Mouse (Mus musculus): Measurements from ENCODE around the gene Iqck.

The Iqck gene

DNA sequence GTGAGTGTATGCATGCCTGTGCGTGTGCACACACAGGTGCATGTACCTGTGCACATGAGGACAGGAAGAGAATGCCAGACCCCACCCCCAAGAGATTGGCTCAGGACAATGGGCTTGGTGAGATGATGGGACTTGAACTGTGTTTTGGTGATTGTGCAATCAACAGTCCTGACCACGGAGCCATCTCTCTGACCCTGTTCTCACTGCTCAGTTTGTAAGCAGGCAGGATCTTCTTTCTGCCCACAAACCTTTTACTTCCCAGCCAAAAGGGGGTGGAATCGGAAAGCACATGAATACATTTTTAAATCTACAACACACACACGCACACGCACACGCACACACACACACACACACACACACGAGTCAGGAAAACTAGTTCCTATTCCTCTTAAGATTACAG lies 56.0 kb downstream of the Iqck start:
- DNase-seq (ENCODE audit: extremely low spot score, low read depth, low spot score): no peak

DNA sequence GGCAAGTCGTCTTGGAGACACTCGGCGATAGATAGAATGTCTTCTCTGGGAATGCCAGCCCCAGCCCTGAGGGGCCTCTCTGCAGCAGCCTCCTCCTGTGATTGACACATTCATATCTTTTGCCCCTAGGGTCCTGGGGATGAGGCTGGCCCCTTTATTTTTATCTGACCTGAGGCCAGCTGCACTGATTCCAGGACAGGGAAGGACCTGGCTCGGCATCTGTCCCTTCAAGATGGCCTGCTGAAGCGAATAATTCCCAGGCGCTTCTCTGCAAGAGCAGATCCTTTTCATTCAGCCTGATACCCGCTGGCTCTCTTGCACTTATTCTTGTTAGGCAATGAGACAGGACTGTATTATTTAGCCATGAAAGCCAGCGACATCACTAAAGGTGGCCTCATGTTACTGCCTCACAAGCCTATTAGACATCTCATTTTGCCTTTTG lies 56.5 kb downstream of the Iqck start:
- no peak for DNase-seq (ENCODE audit: extremely low spot score, low read depth, low spot score)

DNA sequence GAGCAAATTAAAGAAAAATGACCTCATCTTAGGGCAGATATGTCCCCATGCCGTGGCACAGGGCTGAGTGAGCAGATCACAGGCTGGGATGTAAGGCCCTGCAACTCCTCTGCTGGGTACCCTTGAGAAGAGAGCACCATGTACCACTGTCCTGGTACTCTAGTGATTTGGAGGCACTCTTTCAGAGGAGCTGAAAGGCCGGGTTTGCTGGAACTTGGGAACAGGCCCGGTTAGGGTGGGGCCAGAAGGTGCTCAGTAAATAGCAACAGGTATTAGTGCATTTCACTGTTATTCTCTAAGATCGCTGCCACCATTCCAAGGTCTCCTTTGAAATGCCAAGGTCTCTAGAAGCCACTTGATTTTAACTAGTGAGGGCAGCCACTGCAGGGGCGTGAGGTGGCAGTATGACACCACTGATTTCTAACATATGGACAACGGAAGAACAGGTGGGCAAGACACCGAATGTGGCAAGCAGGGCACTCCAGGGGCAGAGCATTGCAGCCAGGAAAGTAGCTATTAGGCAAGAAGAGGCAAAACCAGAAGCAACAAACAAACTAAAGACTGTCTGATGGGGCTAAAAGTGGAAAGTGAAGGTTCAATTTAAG lies 59.1 kb downstream of the Iqck start:
- DNase-seq (ENCODE audit: extremely low spot score, low read depth, low spot score): no peak

DNA sequence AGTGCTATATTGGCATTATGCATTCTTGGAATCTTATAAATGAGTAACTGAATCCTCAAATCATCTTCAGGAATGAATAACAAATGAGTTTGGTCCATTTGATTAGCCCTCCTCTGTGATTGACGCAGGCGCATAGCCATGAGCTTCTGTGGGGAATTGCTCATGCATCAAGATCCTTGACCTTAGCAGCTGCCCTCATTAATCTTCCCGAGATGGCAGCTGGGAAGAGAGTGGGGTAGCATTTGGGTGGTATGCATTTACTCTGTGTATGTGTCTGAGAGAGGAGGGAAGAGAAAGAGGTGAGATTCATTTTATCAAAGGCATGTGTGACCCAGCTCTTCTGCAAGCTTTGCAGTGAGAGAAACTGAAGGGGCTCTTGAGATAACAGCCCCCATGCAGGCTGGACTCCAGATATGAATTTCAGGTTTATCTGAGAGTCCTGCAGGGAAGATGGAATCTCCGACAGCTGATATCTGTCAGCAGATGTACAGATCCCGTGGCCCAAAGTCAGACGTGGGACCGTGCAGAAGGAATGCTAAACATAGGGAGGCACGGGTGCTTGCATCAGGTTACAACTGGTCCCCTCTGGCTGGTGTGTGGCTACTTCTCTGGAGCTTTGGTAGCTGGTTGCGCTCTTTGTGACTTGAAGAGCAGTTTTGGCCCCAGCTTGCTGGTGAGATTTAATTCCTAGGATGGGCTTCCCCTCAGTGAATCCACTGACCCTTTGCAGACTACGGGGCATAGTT lies 63.9 kb downstream of the Iqck start:
- DNase-seq (ENCODE audit: extremely low spot score, low read depth, low spot score): no peak

DNA sequence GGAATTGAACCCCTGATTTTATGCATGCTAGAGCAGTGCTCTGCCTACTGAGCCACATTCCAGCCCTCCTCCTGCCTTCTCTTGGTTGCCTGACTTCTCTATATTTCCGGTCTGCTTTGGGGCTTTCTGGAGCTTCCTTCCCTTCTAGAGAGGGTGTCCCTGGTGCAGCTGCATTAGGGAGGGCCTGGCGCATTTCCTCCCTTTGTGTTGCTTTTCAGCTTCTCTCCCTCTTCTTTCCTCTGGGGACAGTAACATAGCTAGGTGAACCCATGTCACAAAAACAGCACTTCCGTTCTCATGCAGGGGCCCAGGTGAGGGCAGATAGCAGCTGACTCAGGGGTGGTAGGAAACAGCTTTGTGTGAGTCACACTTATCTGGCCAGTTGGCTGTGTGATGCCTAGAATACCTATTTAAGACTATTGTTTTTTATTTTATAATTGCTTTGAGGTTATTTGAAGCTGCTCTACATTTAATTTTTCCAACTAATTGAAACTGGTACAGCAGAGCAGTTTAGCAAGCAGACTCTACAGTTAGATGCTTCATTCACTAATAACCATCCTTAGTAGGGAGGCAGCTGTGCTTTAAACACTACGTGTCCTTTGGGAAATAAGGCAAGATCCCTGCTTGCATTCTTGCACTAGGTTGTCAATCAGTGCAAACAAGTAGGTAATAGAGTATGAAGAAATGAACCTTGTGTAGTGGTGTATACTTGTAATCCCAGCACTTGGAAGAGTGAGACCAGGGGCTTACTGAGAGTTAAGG lies 67.1 kb downstream of the Iqck start:
- no peak for DNase-seq (ENCODE audit: extremely low spot score, low read depth, low spot score)

DNA sequence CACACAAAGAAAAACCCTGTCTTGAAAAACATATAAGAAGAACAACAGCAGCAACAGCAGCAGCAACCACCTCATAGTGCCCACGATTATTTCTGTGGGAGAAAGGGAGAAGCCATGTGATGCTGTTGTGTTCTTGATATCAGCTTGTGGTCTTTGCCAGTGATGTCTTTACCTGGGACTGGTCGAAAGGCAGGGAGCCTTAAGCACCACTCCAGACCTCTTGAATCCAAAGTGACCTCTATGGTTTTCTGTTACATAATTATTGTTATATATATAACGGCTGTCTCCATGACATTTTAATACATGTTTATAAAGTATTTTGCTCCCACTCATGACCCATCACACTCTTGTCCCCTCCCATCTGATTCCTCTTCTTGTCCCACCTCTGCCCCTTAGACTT lies 70.0 kb downstream of the Iqck start:
- no peak for DNase-seq (ENCODE audit: extremely low spot score, low read depth, low spot score)

DNA sequence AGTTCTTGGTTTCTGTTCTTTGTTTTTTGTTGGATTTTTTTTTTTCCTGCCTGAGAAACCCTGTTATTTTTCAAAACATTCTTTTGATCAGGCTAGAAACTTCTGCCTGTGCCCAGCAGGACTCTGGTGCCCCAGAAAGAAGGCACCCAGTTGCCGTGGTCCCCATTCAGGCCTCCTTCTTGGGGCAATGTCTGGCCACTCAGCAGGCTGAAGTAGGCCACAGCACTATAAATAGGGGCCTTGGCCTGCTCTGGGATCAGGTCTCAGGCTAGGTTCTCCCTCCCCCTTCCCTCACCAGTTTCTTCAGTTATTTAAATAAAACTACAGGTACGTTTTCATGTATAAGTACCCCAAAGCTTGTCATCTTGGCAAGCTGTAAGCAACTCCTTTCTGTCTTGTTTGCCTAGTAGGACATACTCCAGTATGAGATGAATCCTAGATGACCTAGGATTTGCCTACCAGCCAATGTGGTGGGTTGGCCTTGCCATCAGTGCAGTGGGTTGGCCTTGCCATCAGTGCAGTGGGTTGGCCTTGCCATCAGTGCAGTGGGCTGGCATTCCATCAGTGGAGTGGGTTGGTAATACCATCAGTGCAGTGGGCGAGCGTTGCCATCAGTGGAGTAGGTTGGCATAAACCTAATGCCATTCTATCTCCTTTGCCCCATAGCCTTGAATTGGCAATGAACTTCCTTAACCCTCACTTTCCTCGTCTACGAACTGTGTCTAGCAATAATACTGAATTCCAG lies 71.1 kb downstream of the Iqck start:
- no peak for DNase-seq (ENCODE audit: extremely low spot score, low read depth, low spot score)

DNA sequence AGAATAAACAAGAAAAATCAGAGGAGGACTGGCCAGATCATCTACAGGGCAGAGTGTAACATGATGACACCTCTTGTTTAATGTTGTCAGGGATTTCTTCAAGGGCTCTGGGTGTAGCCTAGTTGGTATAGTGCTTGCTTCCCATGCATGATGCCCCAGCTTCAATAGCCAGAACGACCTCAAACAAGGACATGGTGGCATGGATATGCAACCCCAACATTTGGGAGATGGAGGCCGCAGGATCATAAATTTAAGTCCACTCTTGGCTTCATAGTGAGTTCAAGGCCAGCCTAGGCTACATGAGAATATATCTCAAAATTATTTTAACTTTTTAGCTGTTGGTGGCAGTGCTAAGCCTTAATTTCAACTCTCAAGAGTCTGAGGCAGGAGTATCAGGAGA lies 71.7 kb downstream of the Iqck start:
- no peak for DNase-seq (ENCODE audit: extremely low spot score, low read depth, low spot score)

DNA sequence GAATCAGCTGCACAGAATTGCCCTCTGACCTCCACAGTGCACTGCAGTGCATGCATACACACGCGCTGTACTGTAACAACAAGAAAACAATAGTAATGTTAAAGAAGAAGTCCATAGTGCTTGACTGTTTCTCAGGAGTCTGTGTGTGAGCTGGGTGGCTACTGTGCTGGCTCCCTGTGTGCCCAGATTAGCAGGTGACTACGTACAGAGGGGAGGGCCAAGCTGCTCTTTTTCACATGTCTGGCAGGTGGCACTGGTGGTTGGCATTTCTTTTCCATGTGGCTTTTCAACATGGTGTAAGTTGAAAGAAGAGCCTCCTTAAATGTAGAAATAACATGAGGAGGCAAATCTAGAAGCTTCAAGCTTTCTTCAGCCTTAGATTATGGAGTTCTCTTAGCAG lies 72.8 kb downstream of the Iqck start:
- DNase-seq (ENCODE audit: extremely low spot score, low read depth, low spot score): no peak

DNA sequence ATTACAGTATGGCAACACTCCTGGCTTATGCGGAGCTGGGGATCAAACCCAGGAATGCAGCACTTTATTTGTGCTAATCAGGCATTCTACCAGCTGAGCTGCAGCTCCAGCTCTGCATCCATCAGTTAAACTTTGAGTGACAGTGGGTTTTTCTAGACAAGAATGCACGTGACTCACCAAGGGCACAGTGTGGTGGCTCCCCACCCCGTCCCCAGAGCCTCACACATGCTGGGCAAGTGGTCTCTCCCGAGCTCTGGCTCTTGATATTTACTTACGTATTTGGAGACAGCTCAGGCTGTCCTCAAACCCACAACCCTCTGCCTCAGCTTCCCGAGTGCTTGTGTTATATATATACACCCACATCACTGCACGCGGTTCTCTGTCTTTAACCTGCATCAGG lies 73.4 kb downstream of the Iqck start:
- no peak for DNase-seq (ENCODE audit: extremely low spot score, low read depth, low spot score)

DNA sequence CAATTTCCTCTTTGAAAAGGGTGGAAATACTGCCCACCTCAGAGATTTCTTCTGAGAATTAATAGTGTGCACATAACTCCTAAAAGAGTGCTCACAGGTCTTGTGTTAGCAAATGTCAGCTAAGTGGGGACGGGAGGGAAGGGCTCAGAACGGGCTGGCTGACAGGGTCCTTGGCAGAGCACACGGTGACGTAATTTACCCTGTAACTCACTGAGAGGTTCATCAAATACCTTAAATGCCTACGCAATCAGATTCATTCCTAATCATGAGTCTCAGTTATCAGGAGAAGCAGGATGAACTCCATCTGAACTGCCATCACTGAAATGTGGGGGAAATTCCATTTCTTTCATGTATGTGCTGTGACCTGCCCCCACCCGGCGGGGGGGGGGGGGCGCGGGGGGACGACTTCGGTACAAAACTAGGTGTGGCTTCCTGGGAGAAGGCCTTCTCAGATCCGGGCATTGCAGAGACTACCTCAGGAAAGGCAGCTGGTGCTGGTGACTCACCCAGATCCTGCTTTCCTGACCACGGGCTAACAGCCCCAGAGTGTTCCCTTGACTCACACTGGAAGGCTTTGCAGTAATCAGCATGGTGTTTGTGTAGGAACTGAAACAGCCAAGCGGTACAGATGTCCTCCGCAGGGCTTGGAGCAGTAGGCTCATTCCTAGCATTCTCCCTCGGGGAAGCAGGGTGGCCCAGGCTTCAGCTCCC lies 74.2 kb downstream of the Iqck start:
- no peak for DNase-seq (ENCODE audit: extremely low spot score, low read depth, low spot score)

DNA sequence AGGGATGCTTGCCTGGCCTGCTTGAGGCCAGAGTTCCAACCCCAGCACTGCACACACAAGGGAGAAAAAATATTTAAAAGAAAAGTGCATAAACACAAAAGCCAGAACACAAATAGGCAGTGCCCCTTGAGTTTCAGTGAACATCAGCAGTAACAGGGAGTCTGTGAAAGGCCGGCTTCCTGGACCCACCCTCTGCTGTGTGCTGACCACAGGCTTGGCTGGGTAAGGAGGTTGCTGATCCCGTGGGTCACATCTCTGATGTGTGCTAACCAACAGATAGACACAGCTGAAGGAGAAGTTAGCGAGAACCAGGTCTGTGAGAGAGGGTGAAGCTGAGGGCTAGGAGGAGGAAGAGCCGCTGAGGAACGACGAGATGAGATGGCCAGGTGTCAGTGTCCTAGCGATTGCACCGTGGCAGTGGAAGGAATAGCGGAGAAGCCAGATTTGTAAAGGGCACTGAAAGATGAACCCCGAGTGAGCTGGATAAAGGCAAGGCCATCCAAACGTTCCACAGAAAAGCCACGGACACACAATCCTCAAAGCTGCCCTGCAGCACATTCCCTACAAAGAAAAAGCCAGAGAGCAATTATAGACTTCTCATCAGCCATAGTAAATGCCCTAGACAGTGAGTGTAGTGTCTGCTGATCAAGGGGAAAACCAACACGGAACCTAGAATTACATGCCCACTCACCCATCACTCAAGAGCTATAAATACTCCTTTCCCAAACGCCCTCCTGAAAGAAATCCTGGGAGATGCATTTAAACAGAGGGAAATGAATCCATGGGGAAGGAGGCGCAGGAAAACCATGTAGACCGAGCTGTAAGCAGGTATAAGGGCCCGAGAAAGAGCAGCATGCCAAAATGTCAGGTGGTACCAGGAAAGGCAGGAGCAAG lies 76.2 kb downstream of the Iqck start:
- no peak for DNase-seq (ENCODE audit: extremely low spot score, low read depth, low spot score)

DNA sequence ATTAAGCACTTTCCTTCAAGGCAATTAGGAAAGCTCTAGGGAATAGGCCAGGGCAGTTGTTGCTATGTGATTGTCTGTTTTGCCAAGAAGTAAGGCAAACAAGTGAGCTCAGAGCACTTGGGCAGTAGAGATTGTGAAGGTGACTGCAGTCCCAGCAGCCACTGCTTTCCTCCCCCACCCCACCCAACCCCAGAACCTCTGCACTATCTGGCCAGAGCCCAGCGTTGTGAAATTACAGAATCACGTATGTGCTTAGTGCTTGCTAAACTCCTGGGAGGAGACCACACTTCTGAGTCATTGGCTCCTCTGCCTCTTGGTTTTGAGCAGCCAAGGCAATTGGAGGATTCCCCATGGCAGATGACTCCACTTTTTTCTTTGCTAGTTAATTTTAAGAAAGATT lies 79.8 kb downstream of the Iqck start:
- no peak for DNase-seq (ENCODE audit: extremely low spot score, low read depth, low spot score)

DNA sequence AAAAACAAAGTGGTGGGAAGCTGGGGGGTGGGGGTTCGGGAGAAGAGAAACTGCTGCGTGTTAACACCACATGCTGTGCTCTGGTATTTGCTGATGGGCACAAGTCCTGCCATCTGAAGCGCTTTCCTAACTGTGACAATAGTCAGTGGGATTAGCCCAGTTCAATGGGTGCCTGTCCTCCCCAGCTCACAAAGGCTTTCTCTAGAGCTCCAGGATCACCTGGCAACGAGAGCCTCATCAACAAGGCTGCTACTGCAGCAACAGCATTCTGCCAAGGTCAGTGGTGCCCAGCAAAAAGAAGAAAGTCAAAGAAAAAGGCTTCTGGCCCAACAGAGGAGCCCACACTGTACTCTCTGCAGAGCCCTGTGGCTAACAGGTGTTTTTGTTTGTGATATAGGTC lies 81.3 kb downstream of the Iqck start:
- DNase-seq (ENCODE audit: extremely low spot score, low read depth, low spot score): no peak

DNA sequence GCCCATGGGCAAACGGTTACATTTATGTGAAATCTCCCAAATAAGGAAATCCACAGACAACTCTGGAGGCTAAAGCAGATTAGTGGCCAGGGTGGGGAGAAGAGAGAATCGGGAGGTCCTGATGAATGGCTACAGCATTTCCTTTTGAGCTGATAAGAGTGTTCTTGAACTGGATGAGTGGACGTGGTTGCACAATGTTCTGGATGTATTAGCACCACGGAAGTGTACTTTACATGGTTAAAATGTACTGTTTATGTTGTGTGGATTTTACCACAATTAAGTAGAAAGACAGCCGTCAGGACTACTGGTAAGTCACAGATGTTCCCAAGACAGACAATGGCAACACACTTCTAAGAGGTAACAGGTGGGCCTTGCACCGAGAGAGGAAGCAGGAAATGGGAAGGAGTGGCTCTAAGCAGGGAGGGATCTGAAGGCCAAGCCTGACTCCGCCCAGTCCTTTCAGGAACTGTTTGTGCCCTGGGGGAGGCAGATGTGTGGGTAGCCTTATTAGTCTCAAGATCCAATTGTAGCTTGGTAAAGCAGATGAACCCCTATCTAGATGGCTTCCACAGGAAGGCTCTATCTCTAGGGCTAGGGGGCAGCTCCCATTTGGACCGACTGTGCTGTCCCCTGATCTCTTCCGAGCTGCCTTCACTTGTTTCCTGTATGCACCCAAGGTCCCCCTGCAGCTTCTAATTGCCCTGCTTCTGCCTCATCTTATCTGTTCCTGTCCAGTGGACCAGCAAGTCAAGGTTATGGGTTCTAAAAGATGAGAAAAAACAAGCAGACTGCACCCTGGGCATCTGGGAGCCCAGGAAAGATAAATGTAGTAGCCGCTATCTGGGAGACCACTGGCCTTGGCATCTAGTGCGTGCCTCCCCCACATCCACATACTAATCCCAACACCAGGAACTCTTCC lies 82.2 kb downstream of the Iqck start:
- no peak for DNase-seq (ENCODE audit: extremely low spot score, low read depth, low spot score)

DNA sequence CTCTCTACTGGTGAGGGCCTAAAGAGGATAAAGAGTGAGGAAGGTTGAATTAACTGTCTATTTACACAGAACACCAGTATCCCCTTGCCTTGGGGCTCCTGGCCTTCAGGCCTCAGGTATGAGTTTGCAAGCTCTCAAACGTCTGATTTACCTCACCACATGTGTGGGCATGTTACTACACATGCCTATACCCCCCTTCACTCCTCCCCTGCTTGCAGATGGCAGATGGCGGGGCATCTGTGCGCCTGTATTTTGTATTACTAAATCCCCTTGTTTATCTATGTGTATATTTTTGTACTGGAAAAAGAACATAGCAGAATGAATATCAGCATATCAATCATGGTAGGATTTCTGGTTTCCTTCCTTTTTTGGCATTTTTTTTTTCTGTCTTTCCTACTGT lies 86.7 kb downstream of the Iqck start:
- DNase-seq (ENCODE audit: extremely low spot score, low read depth, low spot score): no peak

DNA sequence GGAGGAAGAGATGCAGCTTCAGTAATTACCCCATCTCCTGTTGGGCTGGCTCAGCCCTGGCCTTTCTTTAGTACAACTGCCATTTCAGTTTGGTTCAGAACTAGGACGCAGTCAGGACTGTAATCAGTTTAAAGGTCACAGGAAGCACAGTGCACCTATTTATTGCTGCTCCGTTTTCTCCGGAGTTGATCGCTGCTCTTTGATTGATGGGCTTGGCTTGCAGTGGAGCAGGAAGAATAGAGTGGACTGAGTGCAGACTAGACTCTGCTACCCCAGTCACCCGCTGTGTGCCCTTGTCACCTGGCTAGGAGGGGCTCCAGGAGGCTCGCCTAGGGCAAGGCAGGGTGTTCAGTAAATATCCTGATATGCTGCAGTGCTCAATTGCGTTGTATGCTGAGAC lies 87.6 kb downstream of the Iqck start:
- no peak for DNase-seq (ENCODE audit: extremely low spot score, low read depth, low spot score)

DNA sequence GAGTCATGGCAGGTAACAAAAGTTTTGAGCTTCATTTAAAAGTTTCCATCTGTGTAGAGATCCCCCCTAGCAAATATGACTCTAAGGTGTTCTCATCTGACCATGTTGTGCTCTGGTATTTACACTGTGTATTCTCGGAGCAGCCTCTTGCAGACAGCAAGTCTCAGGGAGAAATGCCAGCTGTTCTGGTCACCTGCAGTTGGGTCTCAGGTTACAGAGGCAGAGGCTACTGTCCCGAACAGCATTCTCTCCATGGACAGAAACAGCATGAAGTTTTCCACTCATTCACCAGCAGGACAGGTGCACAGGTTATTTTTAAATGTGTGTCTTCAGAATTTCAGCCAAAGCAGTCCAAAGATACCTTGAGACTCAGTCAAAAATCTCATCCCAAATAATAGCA lies 89.3 kb downstream of the Iqck start:
- no peak for DNase-seq (ENCODE audit: extremely low spot score, low read depth, low spot score)

DNA sequence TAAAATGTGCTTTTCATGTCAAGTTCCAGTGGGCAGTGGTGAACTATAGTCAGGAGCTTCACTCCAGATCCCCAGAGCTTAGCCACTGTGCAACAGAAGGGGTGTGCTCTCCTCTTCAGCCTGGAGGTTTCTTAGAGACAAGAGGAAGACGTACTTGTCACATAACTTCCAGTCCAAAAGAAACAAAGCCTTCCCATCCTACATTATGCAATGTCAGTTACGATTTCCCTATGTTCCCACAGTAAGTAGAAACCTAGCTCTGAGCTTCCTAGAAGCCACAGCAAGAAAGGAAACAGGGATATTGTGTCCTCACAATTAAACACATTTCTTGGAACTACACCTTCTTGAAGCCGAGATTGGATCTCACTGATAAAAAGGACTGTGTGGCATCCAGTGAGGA lies 91.7 kb downstream of the Iqck start:
- DNase-seq (ENCODE audit: extremely low spot score, low read depth, low spot score): no peak

Measured in hindlimb bud, embryonic 11.5 days (tissue).